In genomic region chr2:155775685-155776263, GRCm38 (mm10) we compare ENCODE assay signal across 8 mouse cellular contexts. TPM values are rescaled to one million over a fixed set of nuclear protein-coding genes. Genes with fewer than 3 reads are reported as not detected.
A peak's percentile ranks its signal among the peaks of the same experiment; 100 is the strongest.
DNase-seq lines count a peak whose midpoint lies in the region; ATAC-seq lines count a peak whose summit lies in the region.

No protein-coding gene starts in this region.

- peaks cover 74% of the 10 kb centered on the region for H3K27me3 ChIP-seq in limb, embryonic 13.5 days
- H3K27me3 ChIP-seq in midbrain, embryonic 12.5 days, result peaks cover 54% of the 10 kb centered on the region
- H3K27me3 ChIP-seq in splenic B cell, adult 2 months (ENCODE audit: control insufficient read depth, insufficient read depth, low read length, poor library complexity, severe bottlenecking), result no peaks in the 10 kb centered on the region

- H3K4me3 ChIP-seq in limb, embryonic 13.5 days, result peak overlapping the region; percentile 57
- peak overlapping the region; percentile 80 for H3K4me3 ChIP-seq in midbrain, embryonic 12.5 days

- H3K4me1 ChIP-seq in limb, embryonic 13.5 days, result peaks cover 8% of the 10 kb centered on the region
- H3K4me1 ChIP-seq in midbrain, embryonic 12.5 days, result peaks cover 14% of the 10 kb centered on the region

- no peak overlapping the region for H3K9ac ChIP-seq in limb, embryonic 13.5 days
- peak overlapping the region; percentile 88 for H3K9ac ChIP-seq in midbrain, embryonic 12.5 days (replicated peaks)

- no peaks in the 10 kb centered on the region for H3K36me3 ChIP-seq in limb, embryonic 13.5 days
- no peaks in the 10 kb centered on the region for H3K36me3 ChIP-seq in midbrain, embryonic 12.5 days
- no peaks in the 10 kb centered on the region for H3K36me3 ChIP-seq in splenic B cell, adult 2 months (ENCODE audit: control insufficient read depth, insufficient read depth, low read length, poor library complexity, severe bottlenecking)

- 0 out of 2 replicates have a peak, but pooled peaks have one; percentile 57 for ATAC-seq in limb, embryonic 13.5 days (ENCODE audit: low FRiP score, low read depth)
- peak; percentile 88 for ATAC-seq in midbrain, embryonic 12.5 days (ENCODE audit: low FRiP score, low read depth)

- WGBS in limb, embryonic 13.5 days, result under 1% methylated on average over 44 of the region's 44 CpGs
- WGBS in midbrain, embryonic 12.5 days, result 1% methylated on average over 38 of the region's 44 CpGs

- intact Hi-C loops in heart, postnatal 25 days (cut with DNase I), result no loop called here
- intact Hi-C loops in gastrocnemius, postnatal 36 days (cut with DNase I), result no loop called here

- no peak overlapping the region for H3K27ac ChIP-seq in limb, embryonic 13.5 days
- peak overlapping the region; percentile 83 for H3K27ac ChIP-seq in midbrain, embryonic 12.5 days (replicated peaks)

- DNase-seq in heart, adult 18-20 months, result peak; percentile 16 to 54
- no peak for DNase-seq in heart, postnatal 25 days (ENCODE audit: low spot score)
- peak; percentile 86 for DNase-seq in embryo, embryonic 10 days (ENCODE audit: low spot score)
- DNase-seq in gastrocnemius, postnatal 36 days, result peak; percentile 28 to 50
- peak; percentile 22 for DNase-seq in kidney, adult 11 months
- DNase-seq in splenic B cell, adult 2 months (ENCODE audit: low read depth, low spot score), result peak; percentile 41

- H3K4me2 ChIP-seq in limb, embryonic 13.5 days (replicated peaks), result peak overlapping the region; percentile 96
- peak overlapping the region; percentile 82 for H3K4me2 ChIP-seq in midbrain, embryonic 12.5 days (replicated peaks)

- H3K9me3 ChIP-seq in limb, embryonic 13.5 days, result no peaks in the 10 kb centered on the region
- H3K9me3 ChIP-seq in midbrain, embryonic 12.5 days, result no peaks in the 10 kb centered on the region

RNA-seq across cellular contexts. Expression of gene Mmp24, which starts 0.6 kb away (rescaled TPM):
- not detected for total RNA-seq in heart, adult 18-20 months (2021)
- total RNA-seq in heart, postnatal 25 days (2021), result under 1 TPM in 1 of 2 experiments, not detected in 1; 0.08 TPM
- total RNA-seq in gastrocnemius, postnatal 36 days (2021), result not detected
- 0.05 and 0.20 TPM in 2 replicates for polyA plus RNA-seq in limb, embryonic 13.5 days (2015; fragmentation: Nextera tagmentation; extraction: Ambion mirVana)
- 4.9 and 5.2 TPM in 2 replicates for polyA plus RNA-seq in midbrain, embryonic 12.5 days (2016; fragmentation: Nextera tagmentation; extraction: Ambion mirVana)

RNA-seq across cellular contexts. Expression of gene Procr, which starts 24.9 kb away (rescaled TPM):
- total RNA-seq in heart, adult 18-20 months (2021), result 1 to 10 TPM; 2.4 to 4.8 TPM
- 1 to 10 TPM; 3.5 to 4.7 TPM for total RNA-seq in heart, postnatal 25 days (2021)
- total RNA-seq in gastrocnemius, postnatal 36 days (2021), result 10 to 100 TPM; 10.6 to 10.9 TPM
- polyA plus RNA-seq in limb, embryonic 13.5 days (2015; fragmentation: Nextera tagmentation; extraction: Ambion mirVana), result 5.7 and 5.8 TPM in 2 replicates
- 3.1 and 3.7 TPM in 2 replicates for polyA plus RNA-seq in midbrain, embryonic 12.5 days (2016; fragmentation: Nextera tagmentation; extraction: Ambion mirVana)

RNA-seq across cellular contexts. Expression of gene Gm17581, which starts 40.1 kb away (rescaled TPM):
- not detected for total RNA-seq in heart, adult 18-20 months (2021)
- not detected for total RNA-seq in heart, postnatal 25 days (2021)
- not detected for total RNA-seq in gastrocnemius, postnatal 36 days (2021)
- not detected in 2 replicates for polyA plus RNA-seq in limb, embryonic 13.5 days (2015; fragmentation: Nextera tagmentation; extraction: Ambion mirVana)
- not detected in 2 replicates for polyA plus RNA-seq in midbrain, embryonic 12.5 days (2016; fragmentation: Nextera tagmentation; extraction: Ambion mirVana)

RNA-seq across cellular contexts. Expression of gene BC029722, which starts 43.5 kb away (rescaled TPM):
- total RNA-seq in heart, adult 18-20 months (2021), result 10 to 100 TPM; 31.4 to 34.4 TPM
- 10 to 100 TPM; 24.8 to 25.7 TPM for total RNA-seq in heart, postnatal 25 days (2021)
- 10 to 100 TPM; 22.3 to 23.2 TPM for total RNA-seq in gastrocnemius, postnatal 36 days (2021)
- 16.2 and 18.1 TPM in 2 replicates for polyA plus RNA-seq in limb, embryonic 13.5 days (2015; fragmentation: Nextera tagmentation; extraction: Ambion mirVana)
- polyA plus RNA-seq in midbrain, embryonic 12.5 days (2016; fragmentation: Nextera tagmentation; extraction: Ambion mirVana), result 14.4 and 14.7 TPM in 2 replicates

RNA-seq across cellular contexts. Expression of gene Edem2, which starts 46.5 kb away (rescaled TPM):
- total RNA-seq in heart, adult 18-20 months (2021), result 1 to 10 TPM; 5.0 to 8.2 TPM
- 1 to 10 TPM; 7.0 to 7.1 TPM for total RNA-seq in heart, postnatal 25 days (2021)
- 1 to 10 TPM; 3.7 to 4.2 TPM for total RNA-seq in gastrocnemius, postnatal 36 days (2021)
- polyA plus RNA-seq in limb, embryonic 13.5 days (2015; fragmentation: Nextera tagmentation; extraction: Ambion mirVana), result 27.3 and 28.2 TPM in 2 replicates
- polyA plus RNA-seq in midbrain, embryonic 12.5 days (2016; fragmentation: Nextera tagmentation; extraction: Ambion mirVana), result 37.1 and 37.6 TPM in 2 replicates
